Mouse (Mus musculus) MEL-GATA-1-ER (cell line): ENCODE data around the gene Rin1.

Experiments
- DNase-seq: peaks from one replicate; pipeline ENCODE4 v3.0.0-alpha.2; 2012; ENCODE audit warnings: low read depth; ENCODE audit errors: extremely low read depth

The Rin1 gene

GRCm38 (mm10) chr19:5094243-5094632, 44.0 kb downstream of the Rin1 start:
- peak; percentile 82 for DNase-seq

GRCm38 (mm10) chr19:5094746-5095417, 44.6 kb downstream of the Rin1 start:
- no peak for DNase-seq

DNA sequence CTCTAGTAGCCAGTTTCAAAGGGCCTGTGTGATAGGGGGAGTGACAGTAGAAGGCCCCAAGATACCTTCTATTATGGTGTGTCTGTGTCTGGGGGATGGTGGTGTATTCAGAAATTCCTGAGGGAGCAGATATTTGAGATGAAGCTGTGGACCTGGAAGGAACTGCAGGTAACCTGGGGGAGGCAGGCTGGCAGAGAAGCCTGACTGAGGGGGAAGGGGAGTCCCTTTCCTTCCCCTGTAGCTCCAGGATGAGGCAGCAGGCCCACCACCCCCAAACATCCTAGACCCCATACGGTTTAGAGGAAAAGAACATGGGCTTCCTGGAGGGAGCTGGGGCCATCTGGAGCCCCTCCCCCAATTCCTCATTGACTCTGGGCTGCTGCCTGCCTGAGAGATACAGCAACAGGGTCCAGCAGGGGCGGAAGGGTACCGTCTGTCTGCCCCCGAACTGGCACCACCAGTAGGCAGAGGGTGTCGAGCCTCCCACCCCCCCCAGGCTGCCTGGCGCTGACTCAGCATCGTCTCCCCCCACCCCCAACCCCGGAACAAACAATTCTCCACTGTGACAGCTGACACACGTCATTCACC, 45.7 kb downstream of the Rin1 start:
- DNase-seq, result no peak

DNA sequence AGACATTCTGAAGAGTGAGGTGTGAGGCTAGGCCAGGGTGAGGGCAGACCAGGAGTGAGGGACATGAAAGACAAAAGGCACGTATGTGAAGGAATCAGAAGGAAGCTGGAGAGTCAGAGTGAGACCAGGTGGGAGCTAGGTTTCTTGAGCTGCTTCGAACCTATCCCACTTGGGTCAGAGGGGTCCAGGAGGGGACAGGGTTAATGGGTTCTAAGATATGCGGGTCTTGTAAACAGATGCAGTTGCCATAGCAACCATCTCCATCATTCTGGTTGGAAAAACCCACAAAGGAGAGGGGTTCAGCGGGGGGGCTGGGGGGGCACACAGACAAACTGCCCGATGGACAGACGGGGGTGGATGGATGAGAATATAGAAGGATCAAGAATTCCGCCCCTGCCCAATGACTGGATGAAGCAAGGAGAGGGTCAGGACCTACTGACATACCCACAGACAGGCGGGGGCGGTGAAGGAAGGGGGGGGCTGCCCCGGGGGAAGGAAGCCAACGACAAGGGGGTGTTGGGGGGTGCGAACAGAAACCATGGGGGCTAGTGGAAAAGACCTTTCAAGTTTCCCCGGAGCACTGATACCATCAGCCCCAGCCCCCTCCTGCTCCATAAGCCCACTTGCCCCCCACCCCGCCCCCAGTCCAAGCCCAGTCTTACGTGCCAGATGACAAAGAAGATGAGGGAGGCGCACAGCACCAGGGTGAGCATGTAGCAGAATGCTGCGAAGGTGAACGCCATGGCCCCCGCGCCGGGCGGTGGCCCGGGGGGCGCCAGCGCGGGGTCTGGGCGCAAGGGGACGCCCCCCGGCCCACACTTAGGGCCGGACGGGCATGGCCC, 47.5 kb downstream of the Rin1 start:
- no peak for DNase-seq

GRCm38 (mm10) chr19:5098363-5099143, 48.3 kb downstream of the Rin1 start, which contains the start of gene Cnih2:
Cnih2 (minus strand) TSS chr19:5098521.
- no peak for DNase-seq

DNA sequence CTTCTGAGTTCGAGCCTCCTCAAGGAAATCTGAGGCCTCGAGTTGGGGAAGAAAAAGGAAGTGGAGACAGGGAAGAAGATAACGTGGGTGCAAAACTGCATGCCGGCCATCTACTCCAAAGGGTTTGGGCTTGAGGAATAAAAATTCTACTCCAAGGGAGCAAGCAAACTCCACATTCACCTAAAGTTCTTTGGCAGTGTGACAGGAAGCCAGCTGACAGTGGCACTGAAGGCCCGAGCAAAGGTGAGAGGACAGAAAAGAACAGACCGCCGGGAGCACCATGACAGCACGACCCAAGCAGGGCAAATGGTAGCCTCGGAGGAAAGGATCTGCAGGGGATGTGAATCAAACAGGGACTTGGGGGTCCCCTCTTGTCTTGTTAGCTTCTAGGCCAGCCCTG, 55.8 kb downstream of the Rin1 start:
- DNase-seq, result no peak
